Mouse (Mus musculus): ENCODE measurements around the gene Ces1f. TPM values are rescaled to one million over a fixed set of nuclear protein-coding genes. Genes with fewer than 3 reads are reported as not detected.

Ces1f gene
- polyA plus RNA-seq, 1 experiment from 2014 or later = 0.31 TPM

GRCm38 (mm10) chr8:93221896-93222295 is 57.7 kb downstream of the Ces1f start:
- Histone ChIP-seq H3K36me3 (ENCODE audit: insufficient read depth, low read length) (no peaks in the 10 kb centered on the region), H3K9me3 (ENCODE audit: low read length) (no peaks in the 10 kb centered on the region), H3K4me1 (ENCODE audit: insufficient read depth, low read length) (no peaks in the 10 kb centered on the region), H3K9ac (replicated peaks; ENCODE audit: low read length) (no peak overlapping the region), H3K27ac (ENCODE audit: low read length) (no peak overlapping the region), H3K4me2 (replicated peaks; ENCODE audit: low read depth, low read length) (no peak overlapping the region), H3K4me3 (ENCODE audit: low read length) (no peak overlapping the region), H3K27me3 (ENCODE audit: insufficient read depth, low read length) (no peaks in the 10 kb centered on the region)
- no peak for ATAC-seq (ENCODE audit: low FRiP score, low TSS enrichment)
- WGBS = 79% methylated on average over 3 of the region's 3 CpGs

GRCm38 (mm10) chr8:93217867-93218266 is 61.7 kb downstream of the Ces1f start:
- WGBS = 62% methylated on average over 4 of the region's 4 CpGs
- no peak overlapping the region for H3K4me2 ChIP-seq (replicated peaks; ENCODE audit: low read depth, low read length)
- H3K9ac ChIP-seq (replicated peaks; ENCODE audit: low read length) = no peak overlapping the region
- H3K4me1 ChIP-seq (ENCODE audit: insufficient read depth, low read length) = no peaks in the 10 kb centered on the region
- no peaks in the 10 kb centered on the region for H3K27me3 ChIP-seq (ENCODE audit: insufficient read depth, low read length)
- H3K9me3 ChIP-seq (ENCODE audit: low read length) = no peaks in the 10 kb centered on the region
- no peaks in the 10 kb centered on the region for H3K36me3 ChIP-seq (ENCODE audit: insufficient read depth, low read length)
- no peak overlapping the region for H3K27ac ChIP-seq (ENCODE audit: low read length)
- no peak for ATAC-seq (ENCODE audit: low FRiP score, low TSS enrichment)
- H3K4me3 ChIP-seq (ENCODE audit: low read length) = no peak overlapping the region

DNA sequence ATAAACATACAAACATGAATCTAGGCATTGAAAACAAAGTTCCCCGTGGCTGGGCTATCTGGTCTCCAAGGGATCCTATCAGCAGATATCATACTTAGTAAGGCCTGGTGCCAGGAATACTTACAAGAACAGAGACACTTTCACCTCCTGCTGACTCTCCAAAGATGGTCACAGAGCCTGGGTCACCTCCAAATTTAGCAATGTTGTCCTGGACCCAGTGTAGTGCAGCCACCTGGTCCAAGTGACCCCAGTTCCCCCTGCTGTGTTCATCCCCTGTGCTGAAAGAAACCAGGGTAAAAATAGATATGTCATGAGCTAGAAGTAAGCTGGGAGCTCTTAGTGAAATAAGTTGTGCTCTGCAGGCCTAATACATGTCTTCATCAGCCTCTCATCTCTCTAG is 62.2 kb downstream of the Ces1f start:
- Histone ChIP-seq H3K4me1 (ENCODE audit: insufficient read depth, low read length) (no peaks in the 10 kb centered on the region), H3K9ac (replicated peaks; ENCODE audit: low read length) (no peak overlapping the region), H3K9me3 (ENCODE audit: low read length) (no peaks in the 10 kb centered on the region), H3K4me2 (replicated peaks; ENCODE audit: low read depth, low read length) (no peak overlapping the region), H3K27me3 (ENCODE audit: insufficient read depth, low read length) (no peaks in the 10 kb centered on the region), H3K4me3 (ENCODE audit: low read length) (no peak overlapping the region), H3K36me3 (ENCODE audit: insufficient read depth, low read length) (no peaks in the 10 kb centered on the region), H3K27ac (ENCODE audit: low read length) (no peak overlapping the region)
- 50% methylated on average over 1 of the region's 1 CpGs for WGBS
- no peak for ATAC-seq (ENCODE audit: low FRiP score, low TSS enrichment)

GRCm38 (mm10) chr8:93211091-93211490 is 68.5 kb downstream of the Ces1f start:
- Histone ChIP-seq H3K9ac (replicated peaks; ENCODE audit: low read length) (no peak overlapping the region), H3K27ac (ENCODE audit: low read length) (no peak overlapping the region), H3K4me1 (ENCODE audit: insufficient read depth, low read length) (no peaks in the 10 kb centered on the region), H3K27me3 (ENCODE audit: insufficient read depth, low read length) (no peaks in the 10 kb centered on the region), H3K9me3 (ENCODE audit: low read length) (no peaks in the 10 kb centered on the region), H3K36me3 (ENCODE audit: insufficient read depth, low read length) (no peaks in the 10 kb centered on the region), H3K4me3 (ENCODE audit: low read length) (no peak overlapping the region), H3K4me2 (replicated peaks; ENCODE audit: low read depth, low read length) (no peak overlapping the region)
- no peak for ATAC-seq (ENCODE audit: low FRiP score, low TSS enrichment)

Other genes starting within 250 kb of the Ces1f start
- gene Ces1a, start 231.6 kb downstream of the Ces1f start, polyA plus RNA-seq (2015; fragmentation: Nextera tagmentation; extraction: Ambion mirVana) = not detected in 2 replicates
- not detected in 2 replicates for gene Ces1b, start 199.7 kb downstream of the Ces1f start, polyA plus RNA-seq (2015; fragmentation: Nextera tagmentation; extraction: Ambion mirVana)
- gene Ces1c, start 148.5 kb downstream of the Ces1f start, polyA plus RNA-seq (2015; fragmentation: Nextera tagmentation; extraction: Ambion mirVana) = 0.09 TPM in 1 of 2 replicates, not detected in the other
- 0.22 and 2.4 TPM in 2 replicates for gene Ces1d, start 81.9 kb downstream of the Ces1f start, polyA plus RNA-seq (2015; fragmentation: Nextera tagmentation; extraction: Ambion mirVana)
- 0.21 and 0.51 TPM in 2 replicates for gene Ces1e, start 50.1 kb downstream of the Ces1f start, polyA plus RNA-seq (2015; fragmentation: Nextera tagmentation; extraction: Ambion mirVana)
- 0.06 TPM in 1 of 2 replicates, not detected in the other for gene Ces1g, start 57.6 kb upstream of the Ces1f start, polyA plus RNA-seq (2015; fragmentation: Nextera tagmentation; extraction: Ambion mirVana)
- not detected in 2 replicates for gene Ces1h, start 100.0 kb upstream of the Ces1f start, polyA plus RNA-seq (2015; fragmentation: Nextera tagmentation; extraction: Ambion mirVana)